Comparison of ENCODE assay signal across 22 mouse cellular contexts in genomic region chr6:146683881-146684280, GRCm38 (mm10). TPM values are rescaled to one million over a fixed set of nuclear protein-coding genes. Genes with fewer than 3 reads are reported as not detected.
DNase-seq lines count a peak whose midpoint lies in the region; ATAC-seq and TF ChIP-seq lines count a peak whose summit lies in the region.
"Had no signal": no experiment of that assay in that cellular context is flagged by ENCODE, and none has a peak within 500 bp of the region (broad histone marks: within the 10 kb centered on the region; RNA-seq: fewer than 3 reads in every experiment).

No protein-coding gene starts in this region.

- H3K9me3 ChIP-seq in heart, embryonic 12.5 days (replicated peaks) = peaks cover 20% of the 10 kb centered on the region
- H3K9me3 ChIP-seq in heart, postnatal 0 days (replicated peaks; ENCODE audit: control insufficient read depth, low read length) = peaks cover under 1% of the 10 kb centered on the region; the same call in 1 of the 2 replicates
- H3K9me3 ChIP-seq: G1E; hindbrain, embryonic 15.5 days; kidney, embryonic 15.5 days had no signal

- peaks cover 40% of the 10 kb centered on the region for H3K4me1 ChIP-seq in heart, embryonic 12.5 days (replicated peaks)
- H3K4me1 ChIP-seq in heart, postnatal 0 days (ENCODE audit: control insufficient read depth, insufficient read depth) = peaks cover 41% of the 10 kb centered on the region
- H3K4me1 ChIP-seq: embryonic facial prominence, embryonic 10.5 days; forebrain, embryonic 13.5 days; hindbrain, embryonic 15.5 days; kidney, embryonic 15.5 days had no signal

- peak; percentile 23 for DNase-seq in adrenal gland, postnatal 10 days
- DNase-seq in adrenal gland, postnatal 4 days (ENCODE audit: low spot score in 2 of 2) = no peak
- DNase-seq in gastrocnemius, postnatal 25 days = peak; percentile 13
- no peak for DNase-seq in gastrocnemius, adult 18-20 months (ENCODE audit: low spot score)
- no peak for DNase-seq in heart, adult 9 months (ENCODE audit: low spot score in 2 of 2)
- DNase-seq in heart, postnatal 0 days (ENCODE audit: low spot score) = no peak
- no peak for DNase-seq in thymus, postnatal 36 days
- DNase-seq: adrenal gland, postnatal 25 days; B cell, adult 2 months; cerebellum, adult 2 months; cerebellum, postnatal 10 days; forebrain, postnatal 0 days; gastrocnemius, postnatal 36 days; kidney, adult 2 months had no signal

- H3K27me3 ChIP-seq in heart, embryonic 12.5 days (replicated peaks) = no peaks in the 10 kb centered on the region
- H3K27me3 ChIP-seq in heart, postnatal 0 days (ENCODE audit: control insufficient read depth, insufficient read depth, low read length) = no peaks in the 10 kb centered on the region
- H3K27me3 ChIP-seq: forebrain, embryonic 13.5 days; hindbrain, embryonic 15.5 days; kidney, embryonic 15.5 days had no signal

- peak overlapping the region; percentile 68 for H3K27ac ChIP-seq in heart, embryonic 12.5 days (ENCODE audit: poor library complexity, severe bottlenecking)
- peak overlapping the region; percentile 75 for H3K27ac ChIP-seq in heart, postnatal 0 days (ENCODE audit: low read depth)
- H3K27ac ChIP-seq: embryonic facial prominence, embryonic 10.5 days; forebrain, embryonic 13.5 days; hindbrain, embryonic 15.5 days; kidney, embryonic 15.5 days had no signal

- no peak overlapping the region for H3K4me3 ChIP-seq in heart, embryonic 12.5 days
- H3K4me3 ChIP-seq in heart, postnatal 0 days (ENCODE audit: low read depth, low read length) = no peak overlapping the region
- H3K4me3 ChIP-seq: embryonic facial prominence, embryonic 10.5 days; forebrain, embryonic 13.5 days; hindbrain, embryonic 15.5 days; kidney, embryonic 15.5 days had no signal

- WGBS in heart, embryonic 12.5 days = 83% methylated on average over 4 of the region's 4 CpGs
- 77% methylated on average over 4 of the region's 4 CpGs for WGBS in heart, postnatal 0 days

- TF ChIP-seq EP300 in heart, postnatal 0 days (IDR thresholded peaks at IDR 0.05; ENCODE audit: low read depth) = no peak

- no peak for TF ChIP-seq CTCF in heart, postnatal 0 days (IDR thresholded peaks at IDR 0.05; ENCODE audit: low read depth)

- no peak for ATAC-seq in heart, embryonic 12.5 days (ENCODE audit: insufficient number of reproducible peaks, low FRiP score)
- ATAC-seq in heart, postnatal 0 days (ENCODE audit: insufficient read depth, low read depth) = no peak
- ATAC-seq: CD4-positive, CD25-positive, alpha-beta regulatory T cell, adult 4 months; forebrain, embryonic 13.5 days; forebrain, postnatal 0 days; intestine, embryonic 16.5 days had no signal

- H3K4me2 ChIP-seq in heart, embryonic 12.5 days = no peak overlapping the region
- no peak overlapping the region for H3K4me2 ChIP-seq in heart, postnatal 0 days (ENCODE audit: low read depth, low read length)
- H3K4me2 ChIP-seq: forebrain, embryonic 13.5 days; hindbrain, embryonic 15.5 days; kidney, embryonic 15.5 days had no signal

- no peak overlapping the region for H3K9ac ChIP-seq in heart, embryonic 12.5 days
- H3K9ac ChIP-seq in heart, postnatal 0 days (replicated peaks; ENCODE audit: low read depth, low read length) = no peak overlapping the region
- H3K9ac ChIP-seq: forebrain, embryonic 13.5 days; forebrain, postnatal 0 days; hindbrain, embryonic 15.5 days; kidney, embryonic 15.5 days had no signal

- no peaks in the 10 kb centered on the region for H3K36me3 ChIP-seq in heart, embryonic 12.5 days
- no peaks in the 10 kb centered on the region for H3K36me3 ChIP-seq in heart, postnatal 0 days (replicated peaks; ENCODE audit: control insufficient read depth, insufficient read depth, low read length)
- H3K36me3 ChIP-seq: embryonic facial prominence, embryonic 10.5 days; G1E; hindbrain, embryonic 15.5 days; kidney, embryonic 15.5 days had no signal

RNA-seq across cellular contexts. Expression of gene Stk38l, which starts 40.9 kb away (rescaled TPM):
- total RNA-seq in adrenal gland, postnatal 10 days (2021) = 10 to 100 TPM; 13.3 to 17.6 TPM
- 10 to 100 TPM; 13.7 to 17.4 TPM for total RNA-seq in adrenal gland, postnatal 4 days (2021)
- 1 to 10 TPM; 5.9 to 8.6 TPM for total RNA-seq in gastrocnemius, postnatal 25 days (2021)
- 10 to 100 TPM in 1 of 2 experiments, 1 to 10 TPM in 1; 8.7 to 10.1 TPM for total RNA-seq in gastrocnemius, adult 18-20 months (2021)
- polyA plus RNA-seq in heart, embryonic 12.5 days (2016; fragmentation: Nextera tagmentation; extraction: Ambion mirVana) = 50.6 and 52.7 TPM in 2 replicates
- 9.9 and 13.4 TPM in 2 replicates for total RNA-seq in heart, postnatal 0 days (2014; rRNA removed; ENCODE audit: low replicate concordance)
- 17.7 and 20.5 TPM in 2 replicates for polyA plus RNA-seq in heart, postnatal 0 days (2015; fragmentation: Nextera tagmentation; extraction: Ambion mirVana)

RNA-seq across cellular contexts. Expression of gene Tm7sf3, which starts 41.3 kb away (rescaled TPM):
- 10 to 100 TPM; 41.9 to 45.0 TPM for total RNA-seq in adrenal gland, postnatal 10 days (2021)
- 10 to 100 TPM; 59.8 to 66.3 TPM for total RNA-seq in adrenal gland, postnatal 4 days (2021)
- 1 to 10 TPM; 7.3 to 9.5 TPM for total RNA-seq in gastrocnemius, postnatal 25 days (2021)
- 1 to 10 TPM; 6.2 to 6.9 TPM for total RNA-seq in gastrocnemius, adult 18-20 months (2021)
- polyA plus RNA-seq in heart, embryonic 12.5 days (2016; fragmentation: Nextera tagmentation; extraction: Ambion mirVana) = 49.4 and 51.7 TPM in 2 replicates
- 39.5 and 41.7 TPM in 2 replicates for total RNA-seq in heart, postnatal 0 days (2014; rRNA removed; ENCODE audit: low replicate concordance)
- polyA plus RNA-seq in heart, postnatal 0 days (2015; fragmentation: Nextera tagmentation; extraction: Ambion mirVana) = 24.9 and 27.3 TPM in 2 replicates

RNA-seq across cellular contexts. Expression of gene Med21, which starts 41.5 kb away (rescaled TPM):
- total RNA-seq in adrenal gland, postnatal 10 days (2021) = 10 to 100 TPM; 55.1 to 59.5 TPM
- total RNA-seq in adrenal gland, postnatal 4 days (2021) = 10 to 100 TPM; 60.3 to 69.7 TPM
- 10 to 100 TPM; 37.6 to 37.7 TPM for total RNA-seq in gastrocnemius, postnatal 25 days (2021)
- total RNA-seq in gastrocnemius, adult 18-20 months (2021) = 10 to 100 TPM; 36.6 TPM
- 130 and 136 TPM in 2 replicates for polyA plus RNA-seq in heart, embryonic 12.5 days (2016; fragmentation: Nextera tagmentation; extraction: Ambion mirVana)
- total RNA-seq in heart, postnatal 0 days (2014; rRNA removed; ENCODE audit: low replicate concordance) = 85.9 and 86.8 TPM in 2 replicates
- 139 and 145 TPM in 2 replicates for polyA plus RNA-seq in heart, postnatal 0 days (2015; fragmentation: Nextera tagmentation; extraction: Ambion mirVana)

Comparison
In these comparisons a context has a peak if more than half of its experiments do, and no peak if none do; other contexts are left out.
1. DNase-seq: peak in adrenal gland, postnatal 10 days (single experiment) and gastrocnemius, postnatal 25 days (single experiment); none in adrenal gland, postnatal 4 days (0 of 2), gastrocnemius, adult 18-20 months (single experiment), heart, adult 9 months (0 of 2), heart, postnatal 0 days (single experiment) and thymus, postnatal 36 days (0 of 2).